Mouse (Mus musculus): ENCODE data around the gene Smpdl3a. TPM values are rescaled to one million over a fixed set of nuclear protein-coding genes. Genes with fewer than 3 reads are reported as not detected.

Smpdl3a gene
- 37.0 and 42.2 TPM in 2 replicates for polyA plus RNA-seq (2015; fragmentation: Nextera tagmentation; extraction: Ambion mirVana)

DNA sequence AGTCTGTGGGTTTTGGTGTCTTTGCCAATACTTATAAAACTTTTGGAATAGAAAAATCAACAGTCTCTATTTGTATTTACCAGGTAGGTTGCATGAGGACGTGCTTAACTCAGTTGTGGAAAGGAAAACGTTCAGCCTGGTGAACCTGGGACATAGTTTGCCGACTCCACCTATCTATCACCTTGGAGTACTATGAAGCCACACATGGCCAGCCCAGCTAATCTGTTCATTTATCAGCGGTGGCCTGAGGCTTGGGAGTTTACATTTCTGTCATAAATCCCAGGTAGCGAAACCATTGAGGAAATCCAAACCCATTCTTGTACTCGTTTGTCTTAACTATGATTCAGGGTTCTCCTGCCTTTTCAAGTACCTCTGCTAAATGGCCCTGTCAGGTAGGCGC, at the start of gene Smpdl3a:
TSS of gene Smpdl3a (plus strand) at position 318 of the 400 bp plus-strand sequence.
- no peak for ATAC-seq (ENCODE audit: insufficient read depth, low FRiP score, low read depth)
- 57% methylated on average over 7 of the region's 7 CpGs for WGBS

GRCm38 (mm10) chr10:57745452-57745851, 48.7 kb upstream of the Smpdl3a start:
- Histone ChIP-seq H3K36me3 (no peaks in the 10 kb centered on the region), H3K9me3 (no peaks in the 10 kb centered on the region), H3K9ac (no peak overlapping the region), H3K4me1 (no peaks in the 10 kb centered on the region), H3K4me2 (no peak overlapping the region), H3K4me3 (replicated peaks) (no peak overlapping the region), H3K27me3 (replicated peaks) (no peaks in the 10 kb centered on the region), H3K27ac (no peak overlapping the region)
- no peak for ATAC-seq (ENCODE audit: insufficient read depth, low FRiP score, low read depth)

More for the DNA sequence above, at the start of gene Smpdl3a:
- H3K4me1 ChIP-seq = no peaks in the 10 kb centered on the region
- H3K36me3 ChIP-seq = no peaks in the 10 kb centered on the region
- no peaks in the 10 kb centered on the region for H3K27me3 ChIP-seq (replicated peaks)
- H3K27ac ChIP-seq = peak within 1 kb of the TSS; percentile 58
- peak within 1 kb of the TSS; percentile 54 for H3K9ac ChIP-seq
- H3K4me3 ChIP-seq (replicated peaks) = peak within 1 kb of the TSS; percentile 63
- peak within 1 kb of the TSS; percentile 91 for H3K4me2 ChIP-seq
- no peaks in the 10 kb centered on the region for H3K9me3 ChIP-seq

- Histone ChIP-seq H3K4me2 (no peak overlapping the region), H3K27me3 (replicated peaks) (no peaks in the 10 kb centered on the region), H3K36me3 (no peaks in the 10 kb centered on the region), H3K4me1 (no peaks in the 10 kb centered on the region), H3K27ac (no peak overlapping the region), H3K9me3 (no peaks in the 10 kb centered on the region), H3K9ac (no peak overlapping the region), H3K4me3 (replicated peaks) (no peak overlapping the region)
- ATAC-seq (ENCODE audit: insufficient read depth, low FRiP score, low read depth) = no peak
These were observed 47.0 kb upstream of the Smpdl3a start for GRCm38 (mm10) chr10:57747127-57747526.

DNA sequence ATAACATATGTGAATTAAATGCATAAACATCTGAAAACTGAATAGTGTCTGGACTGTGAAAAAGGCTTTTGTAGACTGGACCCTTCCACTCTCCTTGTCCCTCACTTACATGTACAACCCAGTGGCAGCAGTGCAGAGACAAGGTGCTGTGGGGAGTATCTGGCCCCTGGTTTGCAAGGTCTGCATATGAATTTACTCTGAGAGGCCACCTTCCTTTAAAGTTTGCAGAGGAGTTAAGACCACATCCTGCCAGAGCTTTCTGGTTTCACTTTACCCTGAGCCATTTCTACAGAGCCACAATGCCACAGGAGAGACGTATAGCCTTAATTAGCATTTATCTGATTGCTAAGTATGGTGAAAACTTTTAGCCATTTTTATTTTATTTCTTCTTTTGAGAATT, 40.8 kb upstream of the Smpdl3a start:
- Histone ChIP-seq H3K27ac (no peak overlapping the region), H3K9ac (no peak overlapping the region), H3K27me3 (replicated peaks) (no peaks in the 10 kb centered on the region), H3K36me3 (no peaks in the 10 kb centered on the region), H3K9me3 (no peaks in the 10 kb centered on the region), H3K4me2 (no peak overlapping the region), H3K4me1 (no peaks in the 10 kb centered on the region), H3K4me3 (replicated peaks) (no peak overlapping the region)
- WGBS = 65% methylated on average over 1 of the region's 1 CpGs
- ATAC-seq (ENCODE audit: insufficient read depth, low FRiP score, low read depth) = no peak

DNA sequence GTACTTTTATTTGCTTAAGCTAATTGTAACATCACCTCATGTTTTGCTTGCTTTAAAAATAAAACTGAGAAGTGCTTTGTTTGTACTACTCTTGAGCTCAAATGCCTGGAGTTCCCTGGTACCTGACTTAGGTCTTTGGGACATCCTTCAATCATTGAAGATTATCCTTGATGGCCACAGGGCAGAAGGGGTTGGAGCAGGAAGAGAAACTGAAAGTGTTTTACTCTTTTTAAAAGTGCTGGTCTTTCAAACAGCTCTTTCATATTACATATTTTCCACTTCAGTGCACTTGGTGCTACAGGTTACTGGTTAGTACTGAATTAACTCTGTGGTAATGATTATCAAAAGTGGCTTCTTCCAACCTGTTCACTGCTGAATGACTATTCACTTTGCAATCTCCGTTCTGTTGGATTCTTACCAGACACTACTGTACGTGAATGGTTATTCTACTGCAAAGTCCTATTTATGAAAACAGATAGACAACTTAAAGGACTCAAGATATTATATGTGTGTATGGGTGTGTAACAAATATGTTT, 38.9 kb upstream of the Smpdl3a start:
- ATAC-seq (ENCODE audit: insufficient read depth, low FRiP score, low read depth) = no peak

DNA sequence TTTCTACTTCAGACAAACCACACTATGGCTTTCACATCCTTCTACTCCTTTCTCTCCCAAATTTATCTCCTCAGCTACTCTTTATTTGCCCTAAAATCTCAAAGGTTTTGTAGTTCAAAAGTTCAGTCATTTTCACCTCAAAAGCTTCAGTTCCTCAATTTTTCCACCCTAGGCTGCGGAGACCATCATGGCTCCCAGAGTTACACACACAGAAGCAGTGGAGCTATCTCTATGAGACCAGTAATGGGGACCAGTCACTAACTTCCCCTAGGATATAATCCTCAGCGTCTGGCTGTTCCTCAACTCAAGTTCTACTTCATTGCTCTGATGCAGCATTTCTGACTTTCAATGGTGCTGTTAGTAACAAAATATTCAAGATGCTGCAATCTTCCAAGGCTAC, 35.1 kb upstream of the Smpdl3a start:
- Histone ChIP-seq H3K27ac (no peak overlapping the region), H3K4me1 (no peaks in the 10 kb centered on the region), H3K9ac (no peak overlapping the region), H3K9me3 (no peaks in the 10 kb centered on the region), H3K4me2 (no peak overlapping the region), H3K36me3 (no peaks in the 10 kb centered on the region), H3K4me3 (replicated peaks) (no peak overlapping the region), H3K27me3 (replicated peaks) (no peaks in the 10 kb centered on the region)
- no peak for ATAC-seq (ENCODE audit: insufficient read depth, low FRiP score, low read depth)
- 88% methylated on average over 2 of the region's 2 CpGs for WGBS

More for the DNA sequence above, 38.9 kb upstream of the Smpdl3a start:
- H3K9ac ChIP-seq = no peak overlapping the region
- H3K4me1 ChIP-seq = no peaks in the 10 kb centered on the region
- no peak overlapping the region for H3K4me3 ChIP-seq (replicated peaks)
- H3K36me3 ChIP-seq = no peaks in the 10 kb centered on the region
- H3K27me3 ChIP-seq (replicated peaks) = no peaks in the 10 kb centered on the region
- H3K27ac ChIP-seq = no peak overlapping the region
- no peak overlapping the region for H3K4me2 ChIP-seq
- 78% methylated on average over 2 of the region's 2 CpGs for WGBS
- H3K9me3 ChIP-seq = no peaks in the 10 kb centered on the region

GRCm38 (mm10) chr10:57760694-57761093, 33.4 kb upstream of the Smpdl3a start:
- no peaks in the 10 kb centered on the region for H3K27me3 ChIP-seq (replicated peaks)
- H3K4me2 ChIP-seq = no peak overlapping the region
- no peak for ATAC-seq (ENCODE audit: insufficient read depth, low FRiP score, low read depth)
- no peak overlapping the region for H3K9ac ChIP-seq
- 61% methylated on average over 3 of the region's 3 CpGs for WGBS
- H3K4me3 ChIP-seq (replicated peaks) = no peak overlapping the region
- H3K9me3 ChIP-seq = no peaks in the 10 kb centered on the region
- no peaks in the 10 kb centered on the region for H3K36me3 ChIP-seq
- no peak overlapping the region for H3K27ac ChIP-seq
- H3K4me1 ChIP-seq = no peaks in the 10 kb centered on the region

DNA sequence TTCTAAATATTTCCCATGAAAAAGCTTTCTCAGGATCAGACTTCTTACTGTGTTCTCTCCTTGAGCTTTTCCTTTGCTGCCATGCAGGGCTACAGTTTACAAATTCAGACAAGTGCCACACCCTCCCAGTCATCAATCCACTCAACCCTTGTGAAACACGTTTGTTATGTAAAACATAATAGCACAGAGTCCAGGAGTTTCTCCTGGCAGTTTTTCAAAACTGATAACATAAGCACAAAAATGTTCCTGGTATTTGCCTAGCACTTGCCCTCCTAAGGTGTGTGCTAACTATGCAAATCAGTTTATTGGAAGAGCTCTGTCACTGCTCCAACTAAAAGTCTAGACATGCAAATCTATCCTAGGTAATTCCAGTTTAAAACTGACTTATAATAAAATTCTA, 31.1 kb upstream of the Smpdl3a start:
- peak; percentile 77 for ATAC-seq (ENCODE audit: insufficient read depth, low FRiP score, low read depth)

DNA sequence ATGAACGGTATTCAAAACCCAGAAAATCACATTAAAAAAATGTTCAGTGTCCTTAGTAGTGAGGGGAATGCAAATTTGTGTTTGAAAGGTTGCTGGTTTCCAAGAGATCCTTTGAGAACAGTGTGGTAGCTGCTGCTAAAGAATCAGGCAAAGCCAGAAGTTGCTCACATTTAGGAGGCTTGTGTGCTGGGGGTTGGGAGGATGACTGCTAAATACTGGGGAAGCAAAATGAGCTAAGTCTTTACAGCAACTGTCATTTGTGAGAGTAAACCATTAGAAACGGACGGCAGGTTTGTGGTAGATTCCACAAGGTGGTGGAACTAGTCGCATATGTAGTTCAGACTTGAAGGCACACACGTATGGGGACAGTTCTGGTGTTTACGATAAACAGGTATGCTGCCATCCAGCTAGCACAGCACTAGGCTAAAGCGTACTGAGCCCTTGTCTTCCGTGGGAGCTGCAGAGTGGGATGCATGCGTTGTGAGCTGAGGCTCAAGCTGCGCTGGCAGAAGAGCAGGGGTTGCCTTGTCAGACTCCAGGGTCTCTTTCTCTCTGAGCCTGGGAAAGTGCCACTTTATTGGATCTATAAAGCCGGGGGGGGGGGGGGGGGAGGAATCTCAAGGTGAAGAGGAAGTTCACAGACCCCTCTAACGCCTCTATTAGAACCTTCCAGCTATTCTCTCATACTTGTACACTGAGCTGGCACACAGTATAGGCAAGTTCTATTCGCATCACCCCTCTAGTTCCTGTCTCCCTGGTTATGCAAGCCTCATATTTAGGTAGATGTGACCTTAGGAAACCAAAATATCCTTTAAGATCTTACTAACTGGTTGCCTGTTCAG, 10.6 kb upstream of the Smpdl3a start:
- Histone ChIP-seq H3K4me3 (replicated peaks) (no peak overlapping the region), H3K4me2 (no peak overlapping the region), H3K36me3 (no peaks in the 10 kb centered on the region), H3K4me1 (peaks cover 5% of the 10 kb centered on the region; the same call in 1 of the 2 replicates), H3K27ac (no peak overlapping the region), H3K9me3 (no peaks in the 10 kb centered on the region), H3K27me3 (replicated peaks) (no peaks in the 10 kb centered on the region), H3K9ac (no peak overlapping the region)
- WGBS = 39% methylated on average over 13 of the region's 13 CpGs
- ATAC-seq (ENCODE audit: insufficient read depth, low FRiP score, low read depth) = no peak

More for the DNA sequence above, 31.1 kb upstream of the Smpdl3a start:
- no peaks in the 10 kb centered on the region for H3K36me3 ChIP-seq
- no peak overlapping the region for H3K27ac ChIP-seq
- no peaks in the 10 kb centered on the region for H3K4me1 ChIP-seq
- H3K4me2 ChIP-seq = no peak overlapping the region
- no peak overlapping the region for H3K9ac ChIP-seq
- no peaks in the 10 kb centered on the region for H3K27me3 ChIP-seq (replicated peaks)
- 5% methylated on average over 1 of the region's 1 CpGs for WGBS
- H3K4me3 ChIP-seq (replicated peaks) = no peak overlapping the region
- H3K9me3 ChIP-seq = no peaks in the 10 kb centered on the region

GRCm38 (mm10) chr10:57784131-57784875, 9.8 kb upstream of the Smpdl3a start:
- H3K27ac ChIP-seq = no peak overlapping the region; the same call in 1 of the 2 replicates
- no peak overlapping the region; the same call in 1 of the 2 replicates for H3K4me3 ChIP-seq (replicated peaks)

GRCm38 (mm10) chr10:57784876-57785150, 9.3 kb upstream of the Smpdl3a start, which contains the start of gene Fabp7:
Gene Fabp7, plus strand, starts transcription at chr10:57784881.
- no peak within 1 kb of the TSS; the same call in 1 of the 2 replicates for H3K27ac ChIP-seq
- no peak within 1 kb of the TSS; the same call in 1 of the 2 replicates for H3K4me3 ChIP-seq (replicated peaks)

More at GRCm38 (mm10) chr10:57784131-57784875, 9.8 kb upstream of the Smpdl3a start:
- WGBS = 17% methylated on average over 7 of the region's 7 CpGs
- Histone ChIP-seq H3K9me3 (no peaks in the 10 kb centered on the region), H3K4me2 (peak overlapping the region; percentile 29; the same call in 1 of the 2 replicates), H3K27me3 (replicated peaks) (no peaks in the 10 kb centered on the region), H3K36me3 (no peaks in the 10 kb centered on the region), H3K9ac (no peak overlapping the region), H3K4me1 (peaks cover 5% of the 10 kb centered on the region; the same call in 1 of the 2 replicates)
- ATAC-seq (ENCODE audit: insufficient read depth, low FRiP score, low read depth) = peak; percentile 58; the same call in 1 of the 2 replicates

DNA sequence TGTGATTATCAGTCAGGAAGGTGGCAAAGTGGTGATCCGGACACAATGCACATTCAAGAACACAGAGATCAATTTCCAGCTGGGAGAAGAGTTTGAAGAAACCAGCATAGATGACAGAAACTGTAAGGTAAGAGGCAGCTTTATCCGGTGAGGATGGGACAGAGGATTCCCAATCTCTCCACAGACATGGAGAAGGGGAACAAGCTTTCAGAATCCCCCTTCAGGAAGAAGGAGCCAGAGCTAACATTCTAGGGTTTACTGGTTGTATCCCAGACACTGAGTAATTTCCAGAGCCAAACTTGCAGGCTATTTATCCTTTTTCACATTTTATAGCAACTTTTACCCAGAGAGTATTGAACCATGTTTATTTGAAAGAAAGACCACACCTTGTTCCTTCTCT, 8.6 kb upstream of the Smpdl3a start:
- no peak overlapping the region for H3K4me3 ChIP-seq (replicated peaks)
- no peak for ATAC-seq (ENCODE audit: insufficient read depth, low FRiP score, low read depth)
- H3K27ac ChIP-seq = no peak overlapping the region
- no peaks in the 10 kb centered on the region for H3K36me3 ChIP-seq
- WGBS = 75% methylated on average over 2 of the region's 2 CpGs
- H3K9me3 ChIP-seq = no peaks in the 10 kb centered on the region
- H3K9ac ChIP-seq = no peak overlapping the region
- peaks cover 5% of the 10 kb centered on the region; the same call in 1 of the 2 replicates for H3K4me1 ChIP-seq
- no peaks in the 10 kb centered on the region for H3K27me3 ChIP-seq (replicated peaks)
- no peak overlapping the region for H3K4me2 ChIP-seq

More at GRCm38 (mm10) chr10:57784876-57785150, 9.3 kb upstream of the Smpdl3a start, which contains the start of gene Fabp7:
- no peak within 1 kb of the TSS for H3K9ac ChIP-seq
- peak within 1 kb of the TSS; percentile 29; the same call in 1 of the 2 replicates for H3K4me2 ChIP-seq
- 26% methylated on average over 7 of the region's 7 CpGs for WGBS
- H3K4me1 ChIP-seq = peaks cover 5% of the 10 kb centered on the region; the same call in 1 of the 2 replicates
- no peaks in the 10 kb centered on the region for H3K36me3 ChIP-seq
- no peak for ATAC-seq (ENCODE audit: insufficient read depth, low FRiP score, low read depth)
- no peaks in the 10 kb centered on the region for H3K27me3 ChIP-seq (replicated peaks)
- H3K9me3 ChIP-seq = no peaks in the 10 kb centered on the region
